Comparison of ENCODE assay signal across 8 mouse cellular contexts in the genomic region with DNA sequence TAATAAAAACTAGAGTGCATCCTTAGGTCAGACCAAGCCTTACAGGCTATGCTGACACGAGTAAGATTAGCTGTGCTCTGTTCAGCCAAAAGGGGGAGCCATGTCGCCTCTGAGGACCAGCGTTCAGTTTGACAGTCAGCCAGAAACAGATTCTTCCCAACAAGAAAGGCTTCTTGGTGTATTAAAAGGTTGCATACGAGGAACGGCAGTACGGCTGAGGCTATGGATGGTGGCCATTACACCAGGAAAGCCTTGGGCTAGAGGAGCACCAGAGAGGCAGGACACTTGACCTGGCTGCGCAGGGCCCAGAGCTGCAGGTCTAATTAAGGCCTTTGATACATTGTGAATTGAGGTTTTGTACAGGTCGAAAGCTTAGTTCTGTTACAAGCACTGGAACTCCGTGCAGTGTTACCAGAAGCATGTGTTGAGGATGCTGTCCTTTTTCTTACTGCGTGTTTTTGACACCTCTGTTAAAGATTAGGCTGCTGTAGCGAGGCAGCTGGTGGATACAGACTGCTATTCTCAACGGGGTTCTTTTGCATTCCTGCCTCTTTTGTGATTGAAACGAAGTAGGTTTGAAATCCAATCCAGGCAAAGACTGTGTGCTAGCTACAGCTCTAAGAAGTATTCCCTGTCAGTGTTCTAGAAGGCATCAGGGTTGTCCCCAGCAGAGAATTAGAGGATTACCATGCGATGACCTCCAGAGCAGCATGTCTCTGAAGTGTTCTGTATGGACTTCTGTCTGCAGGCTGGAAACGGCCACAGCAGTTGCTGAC. TPM values are rescaled to one million over a fixed set of nuclear protein-coding genes. Genes with fewer than 3 reads are reported as not detected.
DNase-seq lines count a peak whose midpoint lies in the region; ATAC-seq and TF ChIP-seq lines count a peak whose summit lies in the region.

No protein-coding gene starts in this region.

- H3K27ac ChIP-seq in bone marrow macrophage, adult 2 months (ENCODE audit: insufficient read depth, low read depth, low read length): no peak overlapping the region
- no peak overlapping the region for H3K27ac ChIP-seq in embryonic facial prominence, embryonic 15.5 days (replicated peaks)
- no peak overlapping the region for H3K27ac ChIP-seq in limb, embryonic 14.5 days (replicated peaks; ENCODE audit: low read depth, low read length)
- no peak overlapping the region for H3K27ac ChIP-seq in midbrain, postnatal 0 days (ENCODE audit: low read depth, low read length)
- no peak overlapping the region for H3K27ac ChIP-seq in spleen, adult 2 months (ENCODE audit: insufficient read depth, low read length)

- WGBS in embryonic facial prominence, embryonic 15.5 days: 21% methylated on average over 15 of the region's 15 CpGs
- 22% methylated on average over 15 of the region's 15 CpGs for WGBS in limb, embryonic 14.5 days
- WGBS in midbrain, postnatal 0 days: 14% methylated on average over 15 of the region's 15 CpGs
- WGBS in spleen, adult 2 months: 54% methylated on average over 15 of the region's 15 CpGs

- no peak for ATAC-seq in embryonic facial prominence, embryonic 15.5 days (ENCODE audit: insufficient number of reproducible peaks, low FRiP score, low TSS enrichment, low read depth)
- peak; percentile 67 for ATAC-seq in limb, embryonic 14.5 days (ENCODE audit: low FRiP score, low read depth)
- ATAC-seq in midbrain, postnatal 0 days (ENCODE audit: low FRiP score): peak; percentile 34; the same call in 1 of the 2 replicates

- H3K27me3 ChIP-seq in embryonic facial prominence, embryonic 15.5 days: no peaks in the 10 kb centered on the region
- H3K27me3 ChIP-seq in limb, embryonic 14.5 days (ENCODE audit: control insufficient read depth, insufficient read depth, low read length): no peaks in the 10 kb centered on the region
- no peaks in the 10 kb centered on the region for H3K27me3 ChIP-seq in midbrain, postnatal 0 days (ENCODE audit: insufficient read depth, low read length)
- no peaks in the 10 kb centered on the region for H3K27me3 ChIP-seq in spleen, adult 2 months (ENCODE audit: control insufficient read depth, insufficient read depth, low read length)

- peak; percentile 91 for TF ChIP-seq CTCF in bone marrow macrophage, adult 2 months (IDR thresholded peaks at IDR 0.05; ENCODE audit: low read depth, low read length)
- peak; percentile 90 for TF ChIP-seq CTCF in midbrain, postnatal 0 days (IDR thresholded peaks at IDR 0.05)
- peak; percentile 72; the same call in 1 of the 2 replicates for TF ChIP-seq CTCF in spleen, adult 2 months (IDR thresholded peaks at IDR 0.05; ENCODE audit: extremely low read depth, insufficient read depth, insufficient read length, insufficient replicate concordance)

- H3K4me2 ChIP-seq in embryonic facial prominence, embryonic 15.5 days (replicated peaks): peak overlapping the region; percentile 26; the same call in 1 of the 2 replicates
- H3K4me2 ChIP-seq in limb, embryonic 14.5 days (replicated peaks; ENCODE audit: low read depth, low read length, severe bottlenecking): no peak overlapping the region; the same call in 1 of the 2 replicates
- H3K4me2 ChIP-seq in midbrain, postnatal 0 days (ENCODE audit: low read depth, low read length, poor library complexity, severe bottlenecking): peak overlapping the region; percentile 28; the same call in 1 of the 2 replicates

- TF ChIP-seq POLR2A in bone marrow macrophage, adult 2 months (IDR thresholded peaks at IDR 0.05; ENCODE audit: borderline replicate concordance, low read depth, low read length): no peak
- no peak for TF ChIP-seq POLR2A in limb, embryonic 14.5 days (IDR thresholded peaks at IDR 0.05; ENCODE audit: borderline replicate concordance, extremely low read depth, insufficient read depth, insufficient read length)
- no peak for TF ChIP-seq POLR2A in spleen, adult 2 months (IDR thresholded peaks at IDR 0.05; ENCODE audit: low read depth, low read length)

- H3K9me3 ChIP-seq in embryonic facial prominence, embryonic 15.5 days (replicated peaks): no peaks in the 10 kb centered on the region
- H3K9me3 ChIP-seq in limb, embryonic 14.5 days (ENCODE audit: control insufficient read depth, low read length): no peaks in the 10 kb centered on the region
- no peaks in the 10 kb centered on the region for H3K9me3 ChIP-seq in midbrain, postnatal 0 days (ENCODE audit: low read length)

- H3K4me3 ChIP-seq in bone marrow macrophage, adult 2 months (ENCODE audit: insufficient read depth, low read length): no peak overlapping the region
- no peak overlapping the region for H3K4me3 ChIP-seq in embryonic facial prominence, embryonic 15.5 days (replicated peaks)
- H3K4me3 ChIP-seq in limb, embryonic 14.5 days (replicated peaks; ENCODE audit: low read length): no peak overlapping the region
- no peak overlapping the region for H3K4me3 ChIP-seq in midbrain, postnatal 0 days (ENCODE audit: low read depth, low read length)
- no peak overlapping the region for H3K4me3 ChIP-seq in spleen, adult 2 months (ENCODE audit: extremely low read depth, insufficient read depth, insufficient read length)

- H3K4me1 ChIP-seq in bone marrow macrophage, adult 2 months (ENCODE audit: control insufficient read depth, insufficient read depth, low read length): peaks cover 4% of the 10 kb centered on the region
- H3K4me1 ChIP-seq in embryonic facial prominence, embryonic 15.5 days: 0 out of 2 replicates have a peak, but pooled peaks cover 3% of the 10 kb centered on the region
- H3K4me1 ChIP-seq in limb, embryonic 14.5 days (ENCODE audit: control insufficient read depth, insufficient read depth, low read length): peaks cover 3% of the 10 kb centered on the region; the same call in 1 of the 2 replicates
- peaks cover 5% of the 10 kb centered on the region; the same call in 1 of the 2 replicates for H3K4me1 ChIP-seq in midbrain, postnatal 0 days (ENCODE audit: insufficient read depth, low read length)
- no peaks in the 10 kb centered on the region for H3K4me1 ChIP-seq in spleen, adult 2 months (ENCODE audit: control insufficient read depth, insufficient read depth, insufficient read length)

- DNase-seq in B cell, adult 2 months: peak; percentile 65 to 66
- peak; percentile 14 to 58 for DNase-seq in heart, adult 9 months (ENCODE audit: low spot score in 2 of 2)
- peak; percentile 80 for DNase-seq in kidney, adult 9 months
- DNase-seq in limb, embryonic 14.5 days (ENCODE audit: low spot score): peak; percentile 81
- DNase-seq in midbrain, postnatal 0 days (ENCODE audit: low spot score): peak; percentile 91
- DNase-seq in spleen, adult 2 months (ENCODE audit: low read depth in 1 of 2, low spot score in 2 of 2): peak in 1 of 2 experiments; percentile 54

- no peak overlapping the region for H3K9ac ChIP-seq in embryonic facial prominence, embryonic 15.5 days
- no peak overlapping the region for H3K9ac ChIP-seq in limb, embryonic 14.5 days (ENCODE audit: low read depth, low read length, severe bottlenecking)
- H3K9ac ChIP-seq in midbrain, postnatal 0 days (replicated peaks; ENCODE audit: low read length, poor library complexity, severe bottlenecking): no peak overlapping the region

- H3K36me3 ChIP-seq in embryonic facial prominence, embryonic 15.5 days: no peaks in the 10 kb centered on the region
- H3K36me3 ChIP-seq in limb, embryonic 14.5 days (ENCODE audit: control insufficient read depth, insufficient read depth, low read length): no peaks in the 10 kb centered on the region
- H3K36me3 ChIP-seq in midbrain, postnatal 0 days (ENCODE audit: insufficient read depth, low read length): no peaks in the 10 kb centered on the region
- no peaks in the 10 kb centered on the region for H3K36me3 ChIP-seq in spleen, adult 2 months (ENCODE audit: control insufficient read depth, insufficient read depth, low read length)

RNA-seq across cellular contexts. Expression of gene Ap1ar, which starts 16.3 kb away (rescaled TPM):
- 28.0 and 28.4 TPM in 2 replicates for polyA plus RNA-seq in bone marrow macrophage, adult 2 months (2012; ENCODE audit: insufficient read depth, insufficient read length, missing spikeins)
- polyA plus RNA-seq in embryonic facial prominence, embryonic 15.5 days (2015; fragmentation: Nextera tagmentation; extraction: Ambion mirVana): 54.3 and 58.1 TPM in 2 replicates
- polyA plus RNA-seq in limb, embryonic 14.5 days (2012; rRNA removed): 38.2 and 39.0 TPM in 2 replicates
- 43.1 and 50.6 TPM in 2 replicates for polyA plus RNA-seq in limb, embryonic 14.5 days (2014; fragmentation: Nextera tagmentation; extraction: Ambion mirVana)
- total RNA-seq in midbrain, postnatal 0 days (2014; rRNA removed): 111 and 119 TPM in 2 replicates
- polyA plus RNA-seq in midbrain, postnatal 0 days (2015; fragmentation: Nextera tagmentation; extraction: Ambion mirVana): 71.2 and 78.6 TPM in 2 replicates
- polyA plus RNA-seq in spleen, adult 2 months (2012; rRNA removed): 14.8 and 15.6 TPM in 2 replicates

RNA-seq across cellular contexts. Expression of gene Fam241a, which starts 42.5 kb away (rescaled TPM):
- polyA plus RNA-seq in bone marrow macrophage, adult 2 months (2012; ENCODE audit: insufficient read depth, insufficient read length, missing spikeins): 23.7 and 25.2 TPM in 2 replicates
- polyA plus RNA-seq in embryonic facial prominence, embryonic 15.5 days (2015; fragmentation: Nextera tagmentation; extraction: Ambion mirVana): 10.7 and 11.9 TPM in 2 replicates
- polyA plus RNA-seq in limb, embryonic 14.5 days (2012; rRNA removed): 5.4 and 6.3 TPM in 2 replicates
- 11.7 and 12.2 TPM in 2 replicates for polyA plus RNA-seq in limb, embryonic 14.5 days (2014; fragmentation: Nextera tagmentation; extraction: Ambion mirVana)
- total RNA-seq in midbrain, postnatal 0 days (2014; rRNA removed): 4.7 and 8.7 TPM in 2 replicates
- 6.6 and 7.9 TPM in 2 replicates for polyA plus RNA-seq in midbrain, postnatal 0 days (2015; fragmentation: Nextera tagmentation; extraction: Ambion mirVana)
- polyA plus RNA-seq in spleen, adult 2 months (2012; rRNA removed): 4.3 and 6.0 TPM in 2 replicates
